8 mouse cellular contexts compared by ENCODE assay signal in the genomic region with DNA sequence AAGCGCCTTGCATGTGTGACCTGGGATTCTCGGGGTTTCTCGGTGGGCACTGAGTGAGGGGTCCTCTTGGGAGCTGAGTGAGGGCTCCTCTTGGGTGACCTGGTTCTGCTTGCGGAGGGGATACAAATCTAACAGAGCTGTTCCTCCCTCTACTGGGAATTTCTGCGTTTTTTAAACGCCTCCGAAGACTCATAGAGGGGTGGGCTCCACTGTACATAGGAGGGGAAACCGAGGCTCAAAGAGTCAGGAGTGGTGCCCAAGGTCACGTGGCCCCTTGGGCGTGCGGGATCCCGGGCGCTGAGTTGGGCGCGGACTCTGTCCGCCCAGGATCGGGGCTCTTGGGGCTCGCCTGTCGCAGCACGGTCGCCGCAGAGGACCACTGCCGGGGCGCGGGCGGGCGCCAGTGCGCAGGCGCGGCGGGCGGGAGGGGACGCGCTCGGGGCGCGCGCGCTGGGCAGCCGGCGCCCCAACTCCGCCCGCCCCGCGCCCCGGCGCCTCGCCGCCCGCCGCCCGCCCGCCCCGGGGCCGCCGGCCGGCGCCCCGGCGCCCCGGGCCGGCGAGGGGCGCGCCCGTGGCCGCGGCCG. TPM values are rescaled to one million over a fixed set of nuclear protein-coding genes. Genes with fewer than 3 reads are reported as not detected.
DNase-seq lines count a peak whose midpoint lies in the region; ATAC-seq and TF ChIP-seq lines count a peak whose summit lies in the region.
"Had no signal": no experiment of that assay in that cellular context is flagged by ENCODE, and none has a peak within 500 bp of the region (broad histone marks: within the 10 kb centered on the region; RNA-seq: fewer than 3 reads in every experiment).

A gene (plus strand): TSS at position 489 of the 584 bp plus-strand sequence.

- H3K36me3 ChIP-seq in lung, embryonic 14.5 days (ENCODE audit: insufficient read depth) = no peaks in the 10 kb centered on the region
- H3K36me3 ChIP-seq in heart, embryonic 15.5 days = no peaks in the 10 kb centered on the region
- H3K36me3 ChIP-seq in midbrain, postnatal 0 days (ENCODE audit: insufficient read depth, low read length) = no peaks in the 10 kb centered on the region

- H3K4me2 ChIP-seq in lung, embryonic 14.5 days = peak within 1 kb of the TSS; percentile 86
- peak within 1 kb of the TSS; percentile 97 for H3K4me2 ChIP-seq in heart, embryonic 15.5 days
- H3K4me2 ChIP-seq in midbrain, postnatal 0 days (ENCODE audit: low read depth, low read length, poor library complexity, severe bottlenecking) = peak within 1 kb of the TSS; percentile 93

- peak within 1 kb of the TSS; percentile 52 for H3K4me3 ChIP-seq in lung, embryonic 14.5 days (ENCODE audit: low read depth, low read length)
- peak within 1 kb of the TSS; percentile 64 for H3K4me3 ChIP-seq in heart, embryonic 15.5 days
- peak within 1 kb of the TSS; percentile 67 for H3K4me3 ChIP-seq in midbrain, postnatal 0 days (ENCODE audit: low read depth, low read length)
- H3K4me3 ChIP-seq: myocyte had no signal

- H3K27me3 ChIP-seq in lung, embryonic 14.5 days (ENCODE audit: insufficient read depth, low read length) = peaks cover 54% of the 10 kb centered on the region
- H3K27me3 ChIP-seq in heart, embryonic 15.5 days = peaks cover 96% of the 10 kb centered on the region
- H3K27me3 ChIP-seq in midbrain, postnatal 0 days (ENCODE audit: insufficient read depth, low read length) = peaks cover 6% of the 10 kb centered on the region; the same call in 1 of the 2 replicates

- TF ChIP-seq CTCF in lung, embryonic 14.5 days (IDR thresholded peaks at IDR 0.05; ENCODE audit: low read depth) = no peak
- 0 out of 2 replicates have a peak, but pooled peaks have one; percentile 13 for TF ChIP-seq CTCF in midbrain, postnatal 0 days (IDR thresholded peaks at IDR 0.05)

- peaks cover 2% of the 10 kb centered on the region; the same call in 1 of the 2 replicates for H3K4me1 ChIP-seq in lung, embryonic 14.5 days (ENCODE audit: insufficient read depth)
- H3K4me1 ChIP-seq in heart, embryonic 15.5 days (replicated peaks) = peaks cover 24% of the 10 kb centered on the region
- 0 out of 2 replicates have a peak, but pooled peaks cover 6% of the 10 kb centered on the region for H3K4me1 ChIP-seq in midbrain, postnatal 0 days (ENCODE audit: insufficient read depth, low read length)

- H3K9me3 ChIP-seq in lung, embryonic 14.5 days (ENCODE audit: low read depth, low read length) = no peaks in the 10 kb centered on the region
- H3K9me3 ChIP-seq in heart, embryonic 15.5 days (replicated peaks) = no peaks in the 10 kb centered on the region
- no peaks in the 10 kb centered on the region for H3K9me3 ChIP-seq in midbrain, postnatal 0 days (ENCODE audit: low read length)

- H3K27ac ChIP-seq in lung, embryonic 14.5 days (ENCODE audit: low read depth) = no peak within 1 kb of the TSS
- H3K27ac ChIP-seq in heart, embryonic 15.5 days = no peak within 1 kb of the TSS
- H3K27ac ChIP-seq in midbrain, postnatal 0 days (ENCODE audit: low read depth, low read length) = peak within 1 kb of the TSS; percentile 48

- peak within 1 kb of the TSS; percentile 60 for H3K9ac ChIP-seq in lung, embryonic 14.5 days
- H3K9ac ChIP-seq in heart, embryonic 15.5 days = peak within 1 kb of the TSS; percentile 59
- H3K9ac ChIP-seq in midbrain, postnatal 0 days (replicated peaks; ENCODE audit: low read length, poor library complexity, severe bottlenecking) = peak within 1 kb of the TSS; percentile 63

- under 1% methylated on average over 44 of the region's 69 CpGs for WGBS in lung, embryonic 14.5 days
- 1% methylated on average over 45 of the region's 69 CpGs for WGBS in heart, embryonic 15.5 days
- WGBS in midbrain, postnatal 0 days = under 1% methylated on average over 28 of the region's 69 CpGs

- DNase-seq in lung, embryonic 14.5 days = peak; percentile 71
- no peak for DNase-seq in lung, postnatal 36 days
- DNase-seq in cerebellum, adult 9-11 months = peak; percentile 81
- no peak for DNase-seq in left cerebral cortex, adult 8-10 months (ENCODE audit: low spot score in 2 of 2)
- DNase-seq in midbrain, postnatal 0 days (ENCODE audit: low spot score) = peak; percentile 50
- DNase-seq in testis, postnatal 14 days (ENCODE audit: low spot score) = no peak

- ATAC-seq in lung, embryonic 14.5 days (ENCODE audit: insufficient read depth) = peak; percentile 71
- ATAC-seq in heart, embryonic 15.5 days (replicated peaks; ENCODE audit: insufficient number of reproducible peaks, insufficient read depth, low FRiP score, low read depth) = no peak
- ATAC-seq in midbrain, postnatal 0 days (ENCODE audit: low FRiP score) = peak; percentile 52

RNA-seq across cellular contexts. Expression of the gene that starts here (rescaled TPM):
- 1.5 TPM in 2 replicates for polyA plus RNA-seq in lung, embryonic 14.5 days (2014; fragmentation: Nextera tagmentation; extraction: Ambion mirVana)
- polyA plus RNA-seq in heart, embryonic 15.5 days (2015; fragmentation: Nextera tagmentation; extraction: Ambion mirVana) = 0.50 and 0.85 TPM in 2 replicates
- total RNA-seq in left cerebral cortex, adult 8-10 months (2022) = 100 to 1,000 TPM; 239 to 296 (median 267) TPM
- total RNA-seq in midbrain, postnatal 0 days (2014; rRNA removed) = 140 and 142 TPM in 2 replicates
- 12.2 and 12.6 TPM in 2 replicates for polyA plus RNA-seq in midbrain, postnatal 0 days (2015; fragmentation: Nextera tagmentation; extraction: Ambion mirVana)

Comparison
In these comparisons a context has a peak if more than half of its experiments do, and no peak if none do; other contexts are left out.
1. DNase-seq: peak in lung, embryonic 14.5 days (single experiment), cerebellum, adult 9-11 months (single experiment) and midbrain, postnatal 0 days (single experiment); none in lung, postnatal 36 days (single experiment), left cerebral cortex, adult 8-10 months (0 of 2) and testis, postnatal 14 days (single experiment).
2. Peak in every context shown above with its lines, with median percentiles within 50 percentile points of each other: H3K4me2 ChIP-seq, H3K4me3 ChIP-seq and H3K9ac ChIP-seq.